Mouse (Mus musculus): ENCODE data around the gene Vmn1r119. TPM values are rescaled to one million over a fixed set of nuclear protein-coding genes. Genes with fewer than 3 reads are reported as not detected.

Vmn1r119 gene
- polyA plus RNA-seq (2014; fragmentation: Illumina TruSeq; extraction: RNeasy Lipid Tissue Mini Kit (QIAGEN cat#74804); ENCODE audit: low read depth, low replicate concordance) = not detected

GRCm38 (mm10) chr7:21012355-21012754 lies at the start of gene Vmn1r119:
Gene Vmn1r119, minus strand, starts transcription at chr7:21012455.

GRCm38 (mm10) chr7:21053684-21054083 lies 41.4 kb upstream of the Vmn1r119 start, which contains the start of gene Vmn1r120:
Gene Vmn1r120, minus strand, starts transcription at chr7:21053784.

Other genes with a start within 250 kb of the Vmn1r119 start
- gene Vmn1r112, start 241.3 kb downstream of the Vmn1r119 start, polyA plus RNA-seq (2014; fragmentation: Illumina TruSeq; extraction: RNeasy Lipid Tissue Mini Kit (QIAGEN cat#74804); ENCODE audit: low read depth, low replicate concordance) = not detected
- not detected for gene Vmn1r113, start 225.2 kb downstream of the Vmn1r119 start, polyA plus RNA-seq (2014; fragmentation: Illumina TruSeq; extraction: RNeasy Lipid Tissue Mini Kit (QIAGEN cat#74804); ENCODE audit: low read depth, low replicate concordance)
- not detected for gene Vmn1r114, start 200.3 kb downstream of the Vmn1r119 start, polyA plus RNA-seq (2014; fragmentation: Illumina TruSeq; extraction: RNeasy Lipid Tissue Mini Kit (QIAGEN cat#74804); ENCODE audit: low read depth, low replicate concordance)
- not detected for gene Vmn1r115, start 167.5 kb downstream of the Vmn1r119 start, polyA plus RNA-seq (2014; fragmentation: Illumina TruSeq; extraction: RNeasy Lipid Tissue Mini Kit (QIAGEN cat#74804); ENCODE audit: low read depth, low replicate concordance)
- gene Vmn1r116, start 140.2 kb downstream of the Vmn1r119 start, polyA plus RNA-seq (2014; fragmentation: Illumina TruSeq; extraction: RNeasy Lipid Tissue Mini Kit (QIAGEN cat#74804); ENCODE audit: low read depth, low replicate concordance) = not detected
- gene Vmn1r117, start 128.3 kb downstream of the Vmn1r119 start, polyA plus RNA-seq (2014; fragmentation: Illumina TruSeq; extraction: RNeasy Lipid Tissue Mini Kit (QIAGEN cat#74804); ENCODE audit: low read depth, low replicate concordance) = not detected
- not detected for gene Vmn1r118, start 100.1 kb downstream of the Vmn1r119 start, polyA plus RNA-seq (2014; fragmentation: Illumina TruSeq; extraction: RNeasy Lipid Tissue Mini Kit (QIAGEN cat#74804); ENCODE audit: low read depth, low replicate concordance)
- gene Vmn1r120, start 41.3 kb upstream of the Vmn1r119 start, polyA plus RNA-seq (2014; fragmentation: Illumina TruSeq; extraction: RNeasy Lipid Tissue Mini Kit (QIAGEN cat#74804); ENCODE audit: low read depth, low replicate concordance) = not detected
- not detected for gene Vmn1r121, start 86.1 kb upstream of the Vmn1r119 start, polyA plus RNA-seq (2014; fragmentation: Illumina TruSeq; extraction: RNeasy Lipid Tissue Mini Kit (QIAGEN cat#74804); ENCODE audit: low read depth, low replicate concordance)
- gene Vmn1r122, start 121.7 kb upstream of the Vmn1r119 start, polyA plus RNA-seq (2014; fragmentation: Illumina TruSeq; extraction: RNeasy Lipid Tissue Mini Kit (QIAGEN cat#74804); ENCODE audit: low read depth, low replicate concordance) = not detected
- not detected for gene Vmn1r123, start 149.7 kb upstream of the Vmn1r119 start, polyA plus RNA-seq (2014; fragmentation: Illumina TruSeq; extraction: RNeasy Lipid Tissue Mini Kit (QIAGEN cat#74804); ENCODE audit: low read depth, low replicate concordance)
- not detected for gene Gm5157, start 178.0 kb upstream of the Vmn1r119 start, polyA plus RNA-seq (2014; fragmentation: Illumina TruSeq; extraction: RNeasy Lipid Tissue Mini Kit (QIAGEN cat#74804); ENCODE audit: low read depth, low replicate concordance)
- not detected for gene Vmn1r124, start 248.2 kb upstream of the Vmn1r119 start, polyA plus RNA-seq (2014; fragmentation: Illumina TruSeq; extraction: RNeasy Lipid Tissue Mini Kit (QIAGEN cat#74804); ENCODE audit: low read depth, low replicate concordance)